Mouse (Mus musculus) lung, postnatal 0 days (tissue): ENCODE data around the gene 1700034I23Rik.
"Not testable (repeated sequence)": the region's sequence is repeated elsewhere in the genome, so short reads cannot be mapped to it uniquely, and the experiment has no call there.

ENCODE experiments used
- CTCF ChIP-seq: IDR thresholded peaks from 2 replicates; pipeline ENCODE4 v1.5.1; 2016; ENCODE audit warnings: antibody characterized with exemption, mild to moderate bottlenecking
- EP300 ChIP-seq: IDR thresholded peaks from 2 replicates; pipeline ENCODE4 v1.6.1; 2016; ENCODE audit warnings: antibody characterized with exemption, mild to moderate bottlenecking, control low read depth

DNA sequence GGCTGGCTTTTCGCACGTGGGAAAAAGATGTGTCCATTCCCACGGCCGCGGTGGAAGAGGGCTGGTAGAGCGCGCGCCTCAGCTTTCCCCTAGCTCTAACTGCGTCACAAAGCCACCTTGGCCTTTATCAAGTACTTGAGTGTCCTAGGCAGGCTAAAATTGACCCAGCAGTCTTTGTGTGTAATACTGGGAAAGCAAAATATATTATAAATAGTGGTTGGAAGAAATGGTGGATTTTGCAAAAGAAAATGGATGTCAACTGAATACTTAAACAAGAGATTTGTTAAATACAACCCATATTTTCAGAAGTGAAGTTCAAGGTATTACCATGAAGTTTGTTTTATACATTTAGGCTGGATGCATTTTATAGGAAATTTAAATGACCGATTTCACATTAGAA is at the start of gene 1700034I23Rik:
- TF ChIP-seq CTCF, EP300: not testable (repeated sequence)
